In genomic region chrX:50580200-50580599, GRCm38 (mm10) we compare ENCODE assay signal across 8 mouse cellular contexts.
DNase-seq lines count a peak whose midpoint lies in the region; ATAC-seq and TF ChIP-seq lines count a peak whose summit lies in the region.

No protein-coding gene starts in this region.

- no peak for TF ChIP-seq EP300 in CH12.LX (IDR thresholded peaks at IDR 0.05; ENCODE audit: low read length)
- TF ChIP-seq EP300 in heart, postnatal 0 days (IDR thresholded peaks at IDR 0.05; ENCODE audit: low read depth), result no peak

- 49% methylated on average over 7 of the region's 7 CpGs for WGBS in heart, embryonic 10.5 days
- WGBS in heart, postnatal 0 days, result 58% methylated on average over 7 of the region's 7 CpGs
- WGBS in liver, embryonic 15.5 days (ENCODE audit: insufficient replicate concordance), result 50% methylated on average over 7 of the region's 7 CpGs
- 53% methylated on average over 7 of the region's 7 CpGs for WGBS in stomach, embryonic 15.5 days

- no peaks in the 10 kb centered on the region for H3K27me3 ChIP-seq in heart, embryonic 10.5 days (ENCODE audit: insufficient read depth, poor library complexity, severe bottlenecking)
- H3K27me3 ChIP-seq in CH12.LX (replicated peaks), result no peaks in the 10 kb centered on the region
- no peaks in the 10 kb centered on the region for H3K27me3 ChIP-seq in heart, postnatal 0 days (ENCODE audit: control insufficient read depth, insufficient read depth, low read length)
- H3K27me3 ChIP-seq in liver, embryonic 15.5 days, result no peaks in the 10 kb centered on the region
- no peaks in the 10 kb centered on the region for H3K27me3 ChIP-seq in stomach, embryonic 15.5 days (replicated peaks)

- H3K9ac ChIP-seq in CH12.LX (ENCODE audit: insufficient read depth, low read depth), result no peak overlapping the region
- H3K9ac ChIP-seq in heart, postnatal 0 days (replicated peaks; ENCODE audit: low read depth, low read length), result no peak overlapping the region
- H3K9ac ChIP-seq in liver, embryonic 15.5 days, result no peak overlapping the region
- no peak overlapping the region for H3K9ac ChIP-seq in stomach, embryonic 15.5 days

- no peak for TF ChIP-seq CTCF in CH12.LX (conservative IDR thresholded peaks at IDR 0.05 in 1 of 2, IDR thresholded peaks at IDR 0.05 in 1 of 2; ENCODE audit: low read depth in 2 of 2, low read length in 2 of 2)
- TF ChIP-seq CTCF in heart, postnatal 0 days (IDR thresholded peaks at IDR 0.05; ENCODE audit: low read depth), result peak; percentile 55

- dilution Hi-C loops in CH12.LX (cut with MboI; ENCODE audit: extremely low pct_ligation_motif_present, extremely low pct_unique_long_range_greater_than_20kb, low sequenced_read_pairs), result no loop called here

- H3K79me2 ChIP-seq in CH12.LX (replicated peaks; ENCODE audit: control insufficient read depth, extremely low read depth, insufficient read depth, poor library complexity, severe bottlenecking), result no peaks in the 10 kb centered on the region

- no peaks in the 10 kb centered on the region for H3K4me1 ChIP-seq in heart, embryonic 10.5 days
- H3K4me1 ChIP-seq in CH12.LX (ENCODE audit: control insufficient read depth in 1 of 2, insufficient read depth in 2 of 2), result no peaks in the 10 kb centered on the region
- H3K4me1 ChIP-seq in heart, postnatal 0 days (ENCODE audit: control insufficient read depth, insufficient read depth), result no peaks in the 10 kb centered on the region
- no peaks in the 10 kb centered on the region for H3K4me1 ChIP-seq in liver, embryonic 15.5 days (replicated peaks)
- no peaks in the 10 kb centered on the region for H3K4me1 ChIP-seq in stomach, embryonic 15.5 days

- H3K9me3 ChIP-seq in heart, embryonic 10.5 days, result no peaks in the 10 kb centered on the region
- no peaks in the 10 kb centered on the region for H3K9me3 ChIP-seq in CH12.LX (replicated peaks; ENCODE audit: low read length)
- no peaks in the 10 kb centered on the region for H3K9me3 ChIP-seq in heart, postnatal 0 days (replicated peaks; ENCODE audit: control insufficient read depth, low read length)
- no peaks in the 10 kb centered on the region for H3K9me3 ChIP-seq in liver, embryonic 15.5 days (replicated peaks)
- H3K9me3 ChIP-seq in stomach, embryonic 15.5 days, result no peaks in the 10 kb centered on the region

- H3K4me3 ChIP-seq in heart, embryonic 10.5 days, result peak overlapping the region; percentile 15; the same call in 1 of the 2 replicates
- no peak overlapping the region for H3K4me3 ChIP-seq in CH12.LX (replicated peaks in 1 of 3; ENCODE audit: low read depth in 2 of 3, low read length in 2 of 3, poor library complexity in 1 of 3)
- H3K4me3 ChIP-seq in heart, postnatal 0 days (ENCODE audit: low read depth, low read length), result peak overlapping the region; percentile 23; the same call in 1 of the 2 replicates
- H3K4me3 ChIP-seq in liver, embryonic 15.5 days (replicated peaks), result peak overlapping the region; percentile 17
- peak overlapping the region; percentile 13; the same call in 1 of the 2 replicates for H3K4me3 ChIP-seq in stomach, embryonic 15.5 days (replicated peaks)

- ATAC-seq in heart, postnatal 0 days (ENCODE audit: insufficient read depth, low read depth), result no peak
- ATAC-seq in liver, embryonic 15.5 days (ENCODE audit: insufficient read depth), result no peak
- ATAC-seq in stomach, embryonic 15.5 days (ENCODE audit: insufficient read depth, low FRiP score, low read depth), result no peak

- TF ChIP-seq RAD21 in CH12.LX (IDR thresholded peaks at IDR 0.05; ENCODE audit: low read depth, low read length), result no peak

- DNase-seq in heart, embryonic 10.5 days (ENCODE audit: low spot score), result no peak
- no peak for DNase-seq in heart, adult 11 months
- no peak for DNase-seq in CH12.LX (ENCODE audit: extremely low read depth)
- peak; percentile 34 for DNase-seq in c-Kit-positive CD71-positive TER-119-positive erythroid progenitor cells, embryonic 14.5 days (ENCODE audit: low spot score)
- no peak for DNase-seq in heart, postnatal 0 days (ENCODE audit: low spot score)
- no peak for DNase-seq in adipocyte (ENCODE audit: low spot score)

- in situ Hi-C loops in CH12.LX (cut with MboI; ENCODE audit: low pct_ligation_motif_present, low pct_unique_long_range_greater_than_20kb, low sequenced_read_pairs), result no loop called here

- no peak overlapping the region for H3K4me2 ChIP-seq in CH12.LX (ENCODE audit: insufficient read depth, low read depth, poor library complexity, severe bottlenecking)
- peak overlapping the region; percentile 34; the same call in 1 of the 2 replicates for H3K4me2 ChIP-seq in heart, postnatal 0 days (ENCODE audit: low read depth, low read length)
- peak overlapping the region; percentile 38 for H3K4me2 ChIP-seq in liver, embryonic 15.5 days
- peak overlapping the region; percentile 33; the same call in 1 of the 2 replicates for H3K4me2 ChIP-seq in stomach, embryonic 15.5 days

- TF ChIP-seq POLR2A in CH12.LX (IDR thresholded peaks at IDR 0.05; ENCODE audit: low read depth, low read length), result no peak

- H3K36me3 ChIP-seq in heart, embryonic 10.5 days, result peaks cover 37% of the 10 kb centered on the region
- H3K36me3 ChIP-seq in CH12.LX (replicated peaks in 1 of 2; ENCODE audit: control insufficient read depth in 1 of 2, insufficient read depth in 1 of 2, low read length in 1 of 2), result peaks cover 26 to 35% of the 10 kb centered on the region in 2 experiments
- H3K36me3 ChIP-seq in heart, postnatal 0 days (replicated peaks; ENCODE audit: control insufficient read depth, insufficient read depth, low read length), result no peaks in the 10 kb centered on the region
- no peaks in the 10 kb centered on the region for H3K36me3 ChIP-seq in liver, embryonic 15.5 days (replicated peaks)
- H3K36me3 ChIP-seq in stomach, embryonic 15.5 days, result no peaks in the 10 kb centered on the region

- peak overlapping the region; percentile 29; the same call in 1 of the 2 replicates for H3K27ac ChIP-seq in heart, embryonic 10.5 days
- no peak overlapping the region for H3K27ac ChIP-seq in CH12.LX (ENCODE audit: insufficient read depth, low read depth)
- no peak overlapping the region for H3K27ac ChIP-seq in heart, postnatal 0 days (ENCODE audit: low read depth)
- H3K27ac ChIP-seq in liver, embryonic 15.5 days (replicated peaks), result no peak overlapping the region
- no peak overlapping the region for H3K27ac ChIP-seq in stomach, embryonic 15.5 days

TF ChIP-seq in CH12.LX, 34 proteins besides CTCF, POLR2A, EP300 and RAD21:
- TF ChIP-seq SMC3 (IDR thresholded peaks at IDR 0.05; ENCODE audit: low read depth, low read length), result no peak
- TF ChIP-seq ZNF384 (IDR thresholded peaks at IDR 0.05; ENCODE audit: low read depth, low read length), result peak; percentile 69

Comparison
In these comparisons a context has a peak if more than half of its experiments do, and no peak if none do; other contexts are left out.
1. H3K4me3 ChIP-seq: peak in heart, embryonic 10.5 days (single experiment), heart, postnatal 0 days (single experiment), liver, embryonic 15.5 days (single experiment) and stomach, embryonic 15.5 days (single experiment); none in CH12.LX (0 of 3).